Mouse (Mus musculus) kidney, postnatal 25 days (tissue): ENCODE results near the gene Ccdc12.

Source experiments
- DNase-seq, 2 experiments: peaks; one replicate each; pipeline ENCODE4 v3.0.0; 2021; ENCODE audit warnings: mixed read lengths in 2 of 2

The Ccdc12 gene

DNA sequence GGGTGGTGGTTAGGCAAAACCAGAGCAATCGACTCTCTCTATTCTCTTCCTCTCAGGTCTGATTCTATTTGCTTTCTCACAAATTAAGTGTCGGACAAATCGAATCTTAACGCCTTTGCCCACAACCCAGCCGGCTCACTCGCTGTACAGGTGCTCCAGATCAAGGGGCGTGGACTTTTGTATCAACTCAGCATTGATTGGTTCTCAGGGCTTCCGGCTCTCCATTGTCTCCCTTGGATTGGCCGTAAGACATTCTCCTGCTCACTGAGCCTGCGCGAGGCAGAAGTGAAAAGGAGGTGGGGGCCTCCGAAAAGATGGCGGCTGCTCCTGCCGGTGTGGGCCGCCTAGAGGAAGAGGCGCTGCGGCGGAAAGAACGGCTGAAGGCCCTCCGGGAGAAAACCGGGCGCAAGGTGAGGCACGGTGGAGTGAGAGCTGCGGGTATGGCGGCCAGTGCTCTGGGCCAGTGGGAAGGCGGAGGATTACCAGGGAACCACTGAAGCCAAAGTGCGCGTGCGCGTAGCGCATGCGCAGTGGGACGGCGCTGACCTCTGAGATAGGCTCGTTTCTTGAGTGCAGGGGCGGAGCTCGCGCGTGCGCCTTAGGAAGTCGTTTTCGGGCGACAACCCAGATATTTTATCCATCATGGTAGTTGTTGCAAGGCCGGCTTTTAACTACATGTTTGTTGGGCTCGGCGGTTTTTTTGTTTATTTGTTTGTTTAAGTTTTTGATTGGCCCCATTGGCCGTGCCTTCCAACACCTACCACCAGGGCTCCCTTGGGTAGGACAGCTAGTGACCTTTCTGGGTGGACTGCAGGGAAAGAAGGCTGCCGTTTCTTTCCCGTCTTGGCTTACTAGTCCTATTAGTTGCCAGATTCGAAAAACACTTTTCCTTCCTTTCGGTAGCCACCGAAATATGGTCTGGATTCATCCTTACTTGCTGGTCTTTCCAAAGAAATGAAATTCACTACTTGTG lies at the start of gene Ccdc12:
Gene Ccdc12 (plus strand): TSS at position 255 of the 973 bp plus-strand sequence.
- DNase-seq: peak; percentile 96 to 98

DNA sequence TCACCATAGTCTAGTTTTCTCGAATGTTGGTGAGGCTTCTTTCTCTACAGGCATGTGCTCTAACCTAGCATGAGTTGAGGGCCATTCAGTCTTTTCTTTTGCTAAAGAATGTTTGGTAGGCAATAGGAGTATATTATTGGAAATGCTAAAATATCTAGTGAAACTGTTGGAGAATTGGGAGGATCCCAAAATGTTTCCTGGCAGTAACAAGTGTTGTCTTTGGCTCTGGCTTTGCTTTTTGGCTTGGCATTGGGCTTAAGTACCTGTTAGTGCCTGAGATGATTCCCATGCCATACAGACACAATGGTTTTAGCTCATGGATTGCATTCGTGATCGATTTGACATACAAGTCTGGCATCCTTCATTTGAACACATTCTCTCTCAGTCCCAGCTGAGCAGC lies 44.8 kb upstream of the Ccdc12 start:
- DNase-seq: no peak

DNA sequence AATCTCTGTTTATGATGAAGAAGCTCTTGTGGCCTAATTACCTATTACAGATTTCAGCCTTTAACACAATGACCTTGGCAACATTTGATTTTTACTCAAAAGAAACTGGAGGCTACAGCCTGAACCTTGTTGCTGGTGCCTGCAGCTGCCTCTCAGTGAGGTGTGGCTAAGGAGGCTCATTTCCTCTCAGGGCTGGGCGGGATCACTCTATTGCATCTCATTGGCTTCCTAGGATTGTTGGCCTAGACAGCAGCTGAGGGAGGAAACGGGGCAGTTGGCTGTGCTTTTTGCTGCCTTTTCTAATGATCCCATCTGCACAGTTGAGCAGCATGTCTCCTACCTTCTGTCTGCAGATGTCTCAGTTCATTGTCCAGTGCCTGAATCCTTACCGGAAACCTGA lies 39.2 kb upstream of the Ccdc12 start:
- peak; percentile 38 to 60 for DNase-seq

DNA sequence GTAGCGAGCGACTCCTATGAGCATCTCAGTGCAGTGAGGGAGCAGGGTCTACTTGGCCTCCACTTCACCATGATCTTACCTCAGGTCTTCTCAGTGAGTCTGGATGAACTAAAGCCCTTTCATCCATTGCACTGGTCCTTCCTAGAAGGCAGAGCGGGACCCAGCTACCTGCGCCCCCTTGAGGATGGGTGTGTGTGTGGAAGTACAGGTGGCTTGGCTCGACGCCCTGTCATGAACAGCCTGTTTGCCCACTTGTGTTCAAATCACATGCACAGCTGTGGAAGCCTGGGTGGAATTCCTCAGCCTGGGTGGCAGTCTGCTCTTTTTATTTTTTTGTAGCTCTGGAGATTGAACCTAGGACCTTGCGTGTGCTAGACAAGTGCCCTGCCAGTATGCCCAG lies 36.1 kb upstream of the Ccdc12 start:
- peak in 1 of 2 experiments; percentile 39 for DNase-seq

DNA sequence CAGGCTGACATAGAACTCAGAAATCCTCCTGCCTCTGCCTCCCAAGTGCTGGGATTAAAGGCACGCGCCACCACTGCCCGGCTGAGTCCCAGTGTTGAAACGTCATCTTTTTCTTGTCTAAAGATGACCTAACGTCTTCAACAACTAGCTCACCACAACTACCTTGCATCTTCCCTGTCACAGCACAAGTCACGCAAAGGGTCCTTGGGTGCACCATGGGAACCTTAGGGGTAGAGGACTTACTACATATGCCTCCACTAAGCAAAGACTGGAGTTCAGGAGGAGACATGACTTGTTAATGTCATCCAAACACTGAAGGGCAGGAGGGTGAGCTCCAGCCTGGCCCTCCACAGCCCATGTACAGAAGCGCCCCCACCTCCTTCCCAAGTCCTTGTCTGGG lies 35.6 kb upstream of the Ccdc12 start:
- no peak for DNase-seq

DNA sequence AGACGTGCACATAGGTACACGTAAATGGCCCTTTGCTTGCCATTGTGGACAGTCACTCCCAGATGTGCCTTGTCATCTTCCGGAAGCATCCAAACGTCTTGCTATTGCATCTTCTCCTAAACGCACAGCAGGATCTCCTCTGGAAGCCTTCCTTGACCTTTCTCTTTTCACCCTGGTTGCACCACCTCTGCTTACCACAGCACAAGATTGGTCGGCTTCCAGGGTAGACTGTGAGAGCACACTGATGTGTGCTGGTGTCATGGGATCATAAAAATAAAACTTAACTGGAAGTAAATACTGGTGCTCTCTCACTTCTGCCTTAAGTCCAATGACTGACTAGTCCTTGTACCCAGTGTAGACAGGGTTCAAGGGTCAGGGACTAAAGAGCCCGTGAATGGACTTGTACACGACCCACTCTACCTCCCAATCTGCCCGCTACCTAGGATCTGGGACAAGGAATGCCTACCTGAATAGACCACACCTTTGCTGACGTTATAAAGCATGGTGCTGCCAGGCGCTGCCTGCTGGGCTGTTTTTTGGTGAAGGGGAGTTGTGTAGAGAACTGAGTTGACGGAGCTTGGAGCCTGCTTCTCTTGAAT lies 33.6 kb upstream of the Ccdc12 start:
- peak in 1 of 2 experiments; percentile 57 for DNase-seq

DNA sequence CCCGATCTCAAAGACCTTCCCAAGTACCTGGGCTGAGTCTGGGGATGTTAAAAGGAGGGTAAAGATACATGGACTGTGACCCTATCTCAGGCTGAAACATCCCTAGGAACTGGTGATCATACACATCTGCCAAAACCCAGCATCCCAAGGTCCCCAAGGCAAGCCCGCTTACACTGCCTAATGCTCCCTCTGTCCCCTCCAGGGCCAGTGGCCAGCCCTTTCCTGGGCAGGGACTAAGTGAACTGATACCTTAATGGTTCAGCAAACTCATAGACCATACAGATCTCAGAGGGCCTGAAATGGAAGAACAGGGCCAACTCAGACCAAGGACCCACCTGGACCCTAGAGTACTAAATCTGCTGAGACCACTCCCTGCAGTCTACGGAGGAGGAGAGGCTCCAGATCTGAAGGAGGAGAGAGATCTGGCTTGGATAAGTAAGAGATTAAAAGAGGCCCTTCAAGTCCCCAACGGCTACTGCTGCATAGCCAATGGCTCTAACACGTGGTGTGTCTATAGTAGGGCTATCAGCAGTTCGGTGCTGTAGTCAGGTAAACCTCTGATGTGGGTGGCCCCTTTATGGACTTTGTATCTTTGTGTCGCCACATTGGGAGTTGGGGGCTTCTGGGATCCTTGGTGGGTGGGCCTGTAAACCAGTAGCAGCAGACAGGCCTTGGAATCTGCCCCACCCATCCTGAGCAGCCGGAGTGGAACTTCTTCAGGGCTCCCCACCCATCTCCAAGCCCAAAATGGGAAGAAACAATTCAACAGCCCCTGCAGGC lies 32.7 kb upstream of the Ccdc12 start:
- peak in 1 of 2 experiments; percentile 37 for DNase-seq

DNA sequence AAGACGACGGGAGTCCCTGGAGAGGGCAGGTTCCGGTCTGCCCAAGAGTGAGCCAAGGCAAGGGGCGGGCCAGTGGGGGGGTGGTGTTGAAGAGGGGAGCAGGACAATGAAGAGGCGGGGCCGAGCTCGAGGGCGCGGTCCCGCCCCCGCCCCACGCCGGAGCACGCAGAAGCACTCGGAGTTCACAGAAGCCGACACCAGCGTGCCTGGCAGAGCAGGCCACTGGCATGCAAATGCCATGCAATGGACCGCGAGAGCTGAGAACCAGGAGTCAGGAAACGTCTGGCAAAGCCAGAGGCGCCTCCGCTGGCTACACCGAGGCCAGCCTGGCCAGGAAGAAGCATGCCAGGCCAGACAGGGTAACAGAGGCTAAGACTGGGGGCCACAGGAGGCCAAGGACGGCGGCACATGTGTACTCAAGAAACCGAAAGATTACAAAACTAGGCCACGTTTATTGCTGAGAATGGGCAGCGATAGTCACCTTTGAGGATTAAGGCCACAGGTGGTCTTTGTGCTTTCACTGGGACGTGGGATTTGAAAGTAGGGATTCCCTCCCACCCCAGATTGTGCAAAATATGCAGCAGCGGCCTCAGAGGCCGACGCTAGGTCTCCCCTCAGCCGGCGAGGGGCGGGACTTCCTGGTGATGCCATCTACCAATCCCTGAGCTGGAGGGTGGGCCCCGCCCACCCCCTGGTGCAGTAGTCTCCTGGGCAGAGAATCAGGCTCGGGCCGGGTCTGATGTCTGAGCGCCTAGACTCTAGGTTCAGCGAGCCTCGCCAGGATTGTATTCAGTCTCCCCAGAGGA lies 31.7 kb upstream of the Ccdc12 start, which contains the start of gene Nradd:
Gene Nradd (minus strand): TSS at position 92 of the 806 bp plus-strand sequence.
- DNase-seq: peak; percentile 93 to 96

DNA sequence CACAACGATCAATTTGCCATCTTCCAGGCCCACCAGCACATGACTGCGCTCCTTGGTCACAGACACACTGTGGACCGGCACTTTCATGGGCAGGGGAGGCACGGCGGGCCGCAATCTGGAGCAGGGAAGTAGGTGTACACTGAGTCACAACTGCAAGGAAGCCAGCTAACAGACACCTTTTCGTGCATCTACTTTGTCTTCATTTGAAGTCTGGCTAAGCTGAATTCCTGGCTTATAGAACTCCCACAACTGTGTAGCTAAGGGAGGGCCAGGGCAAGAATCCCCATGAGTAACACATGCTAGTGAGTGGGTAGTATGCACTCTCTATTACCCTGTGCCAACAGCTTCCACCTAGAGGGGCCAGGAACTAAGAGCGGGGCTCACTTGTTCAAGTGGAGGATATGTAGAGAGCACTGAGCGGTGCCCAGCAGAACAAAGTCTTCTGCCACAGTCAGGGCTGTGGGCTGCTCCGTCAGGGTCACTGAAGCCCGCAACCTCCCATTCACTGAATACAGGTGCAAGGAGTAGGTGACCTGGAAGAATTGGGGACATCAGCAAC lies 30.9 kb upstream of the Ccdc12 start:
- DNase-seq: no peak

DNA sequence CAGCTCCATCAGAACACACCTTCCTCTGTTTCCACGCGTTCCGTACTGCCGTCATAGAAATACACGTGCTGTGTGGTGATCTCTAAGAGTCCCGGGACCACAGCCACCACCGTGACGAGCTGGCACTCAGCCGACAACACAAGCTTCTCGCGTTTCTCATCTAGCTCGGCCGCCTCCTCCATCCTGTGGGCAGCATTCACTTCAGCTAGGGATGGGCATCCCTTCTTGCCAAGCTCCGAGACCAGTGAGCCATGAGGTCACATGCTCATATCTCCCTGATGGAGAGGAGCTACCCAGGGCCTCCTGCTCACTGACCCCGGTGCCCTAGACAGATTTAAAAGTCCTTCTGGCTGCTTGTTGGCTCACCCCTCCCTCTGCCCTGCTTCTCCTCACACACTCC lies 26.1 kb upstream of the Ccdc12 start:
- DNase-seq: peak; percentile 70 to 87

DNA sequence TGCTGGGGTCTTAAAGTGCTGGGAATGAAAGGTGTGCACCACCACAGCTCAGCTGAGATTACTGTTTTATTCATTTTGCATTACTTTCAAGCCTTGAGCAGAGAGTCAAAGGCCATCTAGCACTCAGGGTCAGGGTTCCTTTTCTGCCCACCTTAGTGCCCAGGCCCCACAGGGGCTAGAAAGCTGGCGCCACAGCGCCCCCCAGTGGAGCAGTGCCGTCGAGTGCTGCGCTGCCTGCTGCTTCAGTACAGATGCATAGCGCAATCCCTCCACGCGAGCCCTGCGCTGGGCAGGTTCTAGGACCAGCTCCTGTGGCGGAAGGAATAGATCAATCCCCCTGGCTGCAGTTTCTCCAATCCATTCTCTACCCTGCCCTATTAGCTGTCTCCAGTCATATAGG lies 25.1 kb upstream of the Ccdc12 start:
- peak; percentile 63 to 66 for DNase-seq

DNA sequence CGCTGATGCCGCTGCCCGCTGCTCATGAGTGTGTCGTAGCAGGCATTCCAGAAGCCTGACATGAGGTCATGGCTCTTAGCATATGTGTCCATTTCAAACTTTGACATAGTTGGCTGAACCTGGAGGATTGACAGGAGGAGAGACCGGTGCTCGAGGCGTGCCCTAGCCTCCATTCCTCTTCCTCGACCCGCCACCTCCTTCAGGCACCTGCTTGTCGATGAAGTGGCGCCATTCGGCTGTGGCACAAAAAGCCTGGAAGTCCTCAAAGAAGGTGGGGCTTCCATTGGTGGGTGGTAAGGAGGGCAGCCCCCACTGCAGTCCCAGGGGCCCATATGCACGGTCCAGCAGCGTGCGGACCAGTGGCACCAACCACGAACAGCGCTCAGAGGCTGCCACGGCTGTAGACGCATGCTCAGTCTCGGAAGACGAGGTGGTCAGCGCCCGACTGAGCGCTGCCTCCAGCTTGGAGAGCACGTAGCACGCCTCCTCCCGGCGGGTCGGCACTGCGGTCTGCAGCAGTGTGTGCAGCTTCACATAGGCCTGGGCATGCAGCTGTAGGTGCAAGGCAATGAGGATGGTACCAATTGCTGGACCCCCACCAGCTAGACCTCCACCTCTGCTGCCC lies 24.5 kb upstream of the Ccdc12 start:
- peak in 1 of 2 experiments; percentile 39 for DNase-seq

DNA sequence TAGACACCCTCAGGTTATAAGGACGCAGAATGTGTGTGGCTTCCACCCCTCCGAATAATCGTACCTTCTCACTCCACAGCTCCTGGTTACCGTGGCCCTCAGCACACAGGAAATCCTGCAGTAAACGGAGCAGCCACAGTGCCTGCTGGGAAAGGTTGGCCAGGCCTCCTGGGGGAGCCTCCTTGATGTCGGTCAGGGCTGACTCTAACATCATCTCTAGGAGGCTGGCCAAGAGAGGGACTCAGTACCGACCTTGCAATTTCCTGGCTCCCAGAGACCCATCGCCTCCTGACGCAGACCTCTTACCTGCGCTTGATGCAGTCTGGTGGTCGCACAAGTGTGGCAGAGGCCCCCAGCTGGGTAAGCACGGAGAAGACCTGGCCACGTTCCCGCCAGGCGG lies 23.6 kb upstream of the Ccdc12 start:
- DNase-seq: peak in 1 of 2 experiments; percentile 44

DNA sequence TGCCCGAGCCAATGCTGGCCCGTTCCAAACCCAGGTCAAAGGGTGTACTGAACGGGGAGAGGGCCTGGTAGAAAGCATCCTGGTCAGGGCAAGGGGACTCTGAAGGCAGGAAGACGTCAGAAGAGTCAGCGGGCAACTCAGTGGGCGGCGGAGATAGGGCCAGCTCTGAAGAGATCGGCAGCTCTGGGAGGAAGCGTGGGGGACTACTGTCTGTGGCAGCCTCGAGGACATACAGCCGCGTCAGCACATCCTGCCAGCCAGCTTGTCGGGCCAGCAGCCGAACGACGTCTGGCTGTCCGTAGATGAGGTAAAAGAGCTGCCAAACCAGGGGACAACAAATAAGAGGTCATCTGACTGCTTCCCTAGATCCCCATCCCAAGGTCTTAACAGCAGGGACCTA lies 22.4 kb upstream of the Ccdc12 start:
- DNase-seq: peak in 1 of 2 experiments; percentile 46

DNA sequence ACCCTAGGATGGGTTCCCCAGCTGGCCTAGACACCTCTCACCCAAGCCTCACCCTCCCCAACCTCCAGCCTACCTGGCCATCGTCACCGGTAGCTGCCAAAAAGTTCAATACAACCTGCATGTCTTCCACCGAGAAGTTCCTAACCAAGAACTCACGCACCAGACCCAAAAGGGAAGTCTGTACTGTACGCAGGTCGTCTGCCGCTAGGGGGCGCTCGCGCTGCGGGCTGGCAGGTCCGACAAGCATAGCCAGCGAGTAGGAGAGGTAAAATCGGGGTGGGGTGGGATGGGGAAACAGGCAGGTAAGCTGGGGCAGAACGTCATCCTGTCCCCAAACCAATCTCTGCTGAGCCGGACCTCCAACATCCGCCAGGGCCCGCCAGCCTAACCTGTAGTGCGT lies 21.1 kb upstream of the Ccdc12 start:
- peak; percentile 90 to 96 for DNase-seq

DNA sequence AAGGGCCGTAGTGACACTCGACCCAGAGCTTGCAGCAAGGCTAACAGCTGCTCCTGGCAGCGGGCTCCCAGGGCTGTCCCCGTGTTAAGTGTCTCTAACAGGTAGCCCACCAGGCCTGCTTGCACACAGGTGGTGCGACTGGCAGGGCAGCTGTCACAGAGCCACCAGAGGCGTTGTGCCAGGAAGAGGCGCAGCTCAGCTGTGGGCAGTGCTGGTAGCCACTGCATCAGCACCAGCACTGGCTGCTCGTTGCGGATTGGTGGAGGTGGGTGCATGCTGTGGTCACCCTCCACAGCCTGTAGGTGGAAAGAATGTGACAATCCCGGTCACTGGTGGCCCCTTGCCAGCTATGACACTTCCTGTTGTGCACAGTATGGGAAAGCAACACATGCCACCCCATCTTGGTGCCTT lies 17.7 kb upstream of the Ccdc12 start:
- peak in 1 of 2 experiments; percentile 58 for DNase-seq

DNA sequence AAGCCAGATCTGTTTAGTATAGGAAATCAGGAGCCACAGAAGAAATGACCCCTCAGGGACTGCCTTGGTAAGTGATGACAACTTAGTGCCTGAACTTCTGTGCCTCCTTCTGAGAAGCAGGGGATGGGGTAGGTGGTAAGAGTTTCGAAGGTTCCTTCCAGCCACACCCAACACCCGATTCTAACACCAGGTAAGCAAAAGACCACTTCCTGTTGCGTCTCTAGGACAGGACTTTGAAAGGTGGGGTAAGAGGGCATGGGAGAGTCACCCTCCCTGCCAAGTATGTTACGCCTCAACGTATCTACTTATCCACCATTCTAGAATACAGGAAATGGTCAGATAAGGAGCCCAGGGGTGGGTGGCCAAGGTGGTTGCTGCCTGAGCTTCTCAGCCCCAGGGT lies 15.3 kb upstream of the Ccdc12 start:
- DNase-seq: no peak

DNA sequence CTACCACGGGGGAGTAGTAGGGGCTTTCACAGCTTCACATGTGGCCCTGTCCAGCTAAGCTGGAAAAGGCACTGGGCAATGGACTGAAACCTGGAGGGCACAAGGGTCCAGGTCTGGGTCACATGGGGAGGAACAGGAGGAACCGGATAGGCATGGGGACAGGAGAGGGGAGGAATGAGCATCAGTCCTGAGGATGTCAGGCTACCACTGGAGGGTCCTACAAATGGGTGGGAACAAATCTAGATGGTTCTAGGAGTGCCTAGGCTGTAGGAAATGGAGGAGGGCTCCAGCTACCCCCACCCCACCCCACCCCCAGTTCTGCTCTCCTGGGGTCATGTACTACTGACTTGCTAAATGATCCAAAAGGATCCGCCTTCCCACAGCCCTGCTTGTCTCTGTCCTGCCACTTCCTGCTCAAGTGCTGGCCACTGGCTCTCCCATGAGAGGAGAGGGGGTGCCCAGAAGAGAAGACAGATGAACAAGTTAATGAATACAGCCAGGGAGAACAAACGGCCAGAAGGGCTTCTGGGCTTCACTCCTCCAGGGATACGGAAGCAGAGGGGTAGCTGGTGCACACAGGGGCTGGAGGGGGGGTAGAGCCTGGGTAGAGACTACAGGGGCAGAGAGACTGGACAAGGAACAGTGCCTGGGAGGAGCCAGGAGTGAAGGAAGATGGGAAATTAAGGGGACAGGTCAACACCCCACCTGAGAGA lies 13.3 kb upstream of the Ccdc12 start:
- DNase-seq: peak in 1 of 2 experiments; percentile 73

DNA sequence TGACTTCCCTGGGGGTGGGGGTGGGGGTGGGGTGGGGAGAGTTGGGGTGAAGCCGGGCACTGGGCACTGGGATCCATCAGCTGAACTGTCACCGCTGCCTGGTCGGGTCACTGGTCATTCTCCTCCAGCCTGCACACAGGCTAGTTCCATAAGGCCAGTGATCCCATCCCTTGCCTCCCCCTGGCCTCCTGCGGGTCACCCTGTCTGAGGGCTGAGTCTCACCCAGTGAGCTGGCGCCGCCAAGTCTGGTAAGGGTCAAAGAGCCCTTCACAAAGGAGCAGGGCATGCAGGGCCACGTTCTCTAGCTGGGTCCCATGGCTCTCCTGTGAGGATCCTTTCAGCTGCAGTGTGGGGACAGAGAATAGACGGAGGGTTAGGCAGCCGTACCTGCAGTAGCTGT lies 12.5 kb upstream of the Ccdc12 start:
- peak; percentile 60 to 94 for DNase-seq

DNA sequence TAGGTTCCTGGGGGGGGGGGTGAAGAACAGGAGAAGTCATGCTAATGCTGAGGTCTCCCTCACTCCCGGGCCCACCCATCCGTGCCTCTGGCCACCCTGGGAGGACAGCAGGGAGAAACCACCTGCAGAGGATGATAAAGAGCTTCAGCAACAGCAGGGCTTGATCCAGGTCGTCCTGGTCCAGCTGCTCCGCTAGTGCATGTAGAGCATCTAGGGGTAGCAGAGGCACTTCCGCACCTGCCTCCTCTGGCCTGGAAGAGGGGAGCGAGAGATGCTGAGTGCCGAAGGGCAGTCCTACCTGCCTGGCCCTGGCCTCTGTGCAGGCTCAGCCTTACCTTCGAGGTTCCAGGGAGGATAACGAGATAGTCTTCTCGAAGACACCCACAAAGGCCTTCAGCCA lies 12.0 kb upstream of the Ccdc12 start:
- peak in 1 of 2 experiments; percentile 58 for DNase-seq

DNA sequence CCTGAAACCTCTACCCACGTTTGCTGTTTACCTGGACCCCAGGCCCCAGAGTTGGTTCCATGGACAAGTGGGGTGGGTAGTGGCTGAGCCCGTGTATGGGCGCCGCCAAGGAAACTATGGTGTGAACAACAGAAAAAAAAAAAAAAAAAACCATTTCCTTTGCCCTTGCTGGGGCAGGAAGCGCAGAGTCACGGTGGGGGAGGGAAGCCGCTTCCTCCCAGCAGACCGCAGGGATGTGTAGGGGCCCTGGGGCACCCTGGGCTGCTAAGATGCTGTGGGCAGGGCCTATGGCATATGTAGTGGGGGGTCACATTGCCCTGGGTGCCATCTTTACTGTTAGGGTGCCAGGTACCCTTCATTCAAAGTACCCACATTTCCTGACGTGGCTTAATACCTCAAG lies 11.1 kb upstream of the Ccdc12 start:
- DNase-seq: peak in 1 of 2 experiments; percentile 37
